Mouse (Mus musculus) midbrain, embryonic 13.5 days (tissue): ENCODE measurements around the gene Zfp978. TPM values are rescaled to one million over a fixed set of nuclear protein-coding genes. Genes with fewer than 3 reads are reported as not detected.
"Not testable (repeated sequence)": the region's sequence is repeated elsewhere in the genome, so short reads cannot be mapped to it uniquely, and the experiment has no call there.

Source experiments
- ATAC-seq: fragments of 200-750 bp; cut with Nextera tagmentation; 2 replicates; pipeline ENCODE4 v1.8.0; 2017; ENCODE audit warnings: mild to moderate bottlenecking, moderate TSS enrichment, moderate library complexity
- H3K27ac ChIP-seq: fragments of 300-500 bp; sonication (generic); 2 replicates; pipeline ENCODE4 v1.5.1; 2015; ENCODE audit warnings: inconsistent platforms, mild to moderate bottlenecking, moderate library complexity
- H3K27me3 ChIP-seq: fragments of 300-500 bp; sonication (generic); 2 replicates; pipeline ENCODE4 v1.6.1; 2015; ENCODE audit warnings: mild to moderate bottlenecking, inconsistent platforms
- H3K36me3 ChIP-seq: fragments of 300-500 bp; sonication (generic); 2 replicates; pipeline ENCODE4 v1.6.1; 2015; ENCODE audit warnings: mild to moderate bottlenecking, inconsistent platforms
- H3K4me1 ChIP-seq: fragments of 300-500 bp; sonication (generic); replicated peaks from 2 replicates; pipeline ENCODE4 v1.6.1; 2015; ENCODE audit warnings: inconsistent platforms
- H3K4me2 ChIP-seq: fragments of 300-500 bp; sonication (generic); replicated peaks from 2 replicates; pipeline ENCODE4 v1.6.1; 2015; ENCODE audit warnings: moderate library complexity, mild to moderate bottlenecking, inconsistent platforms
- H3K4me3 ChIP-seq: fragments of 300-500 bp; sonication (generic); replicated peaks from 2 replicates; pipeline ENCODE4 v1.5.1; 2015; ENCODE audit warnings: mild to moderate bottlenecking, inconsistent platforms
- H3K9ac ChIP-seq: fragments of 300-500 bp; sonication (generic); replicated peaks from 2 replicates; pipeline ENCODE4 v1.6.1; 2015; ENCODE audit warnings: mild to moderate bottlenecking, inconsistent platforms
- H3K9me3 ChIP-seq: fragments of 300-500 bp; sonication (generic); 2 replicates; pipeline ENCODE4 v1.6.1; 2016; ENCODE audit warnings: mild to moderate bottlenecking, inconsistent platforms
- WGBS: fragments of 180-500 bp; shearing (Covaris S2); methylation state at CpG from one replicate; pipeline ENCODE4 v1.1.7; 2015; 5-methylcytosine and 5-hydroxymethylcytosine counted together
- polyA plus RNA-seq: library from polyadenylated mRNA; unstranded; fragments of >200 nt; fragmentation: Nextera tagmentation; extraction: Ambion mirVana; gene quantifications from 2 replicates; pipeline ENCODE4 v1.2.1, GENCODE M21; 2015

Gene Zfp978
- 0.13 TPM in 1 of 2 replicates, not detected in the other for polyA plus RNA-seq

GRCm38 (mm10) chr4:147361003-147361402, at the start of gene Zfp978:
Gene Zfp978, plus strand, starts transcription at chr4:147361303.
- not testable (repeated sequence) for H3K4me2 ChIP-seq, H3K9me3 ChIP-seq, H3K27ac ChIP-seq, ATAC-seq, H3K36me3 ChIP-seq, H3K27me3 ChIP-seq, H3K4me1 ChIP-seq, H3K4me3 ChIP-seq, H3K9ac ChIP-seq
- no CpG with 5 or more reads among the region's 6 CpGs for WGBS

GRCm38 (mm10) chr4:147335036-147335690, 25.9 kb upstream of the Zfp978 start:
- H3K36me3 ChIP-seq, H3K4me2 ChIP-seq, H3K9ac ChIP-seq, H3K4me1 ChIP-seq, H3K27me3 ChIP-seq, H3K4me3 ChIP-seq, H3K27ac ChIP-seq: not testable (repeated sequence)
- ATAC-seq, result peak; percentile 73
- peaks cover 55% of the 10 kb centered on the region for H3K9me3 ChIP-seq
- 95% methylated on average over 2 of the region's 2 CpGs for WGBS

- peaks cover 61% of the 10 kb centered on the region for H3K9me3 ChIP-seq
- WGBS, result 31% methylated on average over 1 of the region's 1 CpGs
- ATAC-seq, result peak; percentile 50
- H3K4me2 ChIP-seq, H3K27ac ChIP-seq, H3K4me1 ChIP-seq, H3K9ac ChIP-seq, H3K27me3 ChIP-seq, H3K4me3 ChIP-seq, H3K36me3 ChIP-seq: not testable (repeated sequence)
These were observed 25.3 kb upstream of the Zfp978 start for GRCm38 (mm10) chr4:147335691-147336367.

- peaks cover 63% of the 10 kb centered on the region for H3K9me3 ChIP-seq
- ATAC-seq, result 0 out of 2 replicates have a peak, but pooled peaks have one; percentile 43
- not testable (repeated sequence) for H3K9ac ChIP-seq, H3K36me3 ChIP-seq, H3K4me2 ChIP-seq, H3K4me3 ChIP-seq, H3K27me3 ChIP-seq, H3K27ac ChIP-seq, H3K4me1 ChIP-seq
- 70% methylated on average over 6 of the region's 6 CpGs for WGBS
These were observed 24.5 kb upstream of the Zfp978 start for GRCm38 (mm10) chr4:147336368-147337195.

GRCm38 (mm10) chr4:147337520-147337919, 23.6 kb upstream of the Zfp978 start:
- H3K9me3 ChIP-seq, result peaks cover 64% of the 10 kb centered on the region
- not testable (repeated sequence) for H3K27ac ChIP-seq, H3K36me3 ChIP-seq, H3K4me2 ChIP-seq, H3K27me3 ChIP-seq, H3K4me3 ChIP-seq, H3K9ac ChIP-seq, ATAC-seq, H3K4me1 ChIP-seq
- 90% methylated on average over 2 of the region's 2 CpGs for WGBS

GRCm38 (mm10) chr4:147338032-147338610, 23.0 kb upstream of the Zfp978 start:
- Histone ChIP-seq H3K4me3 (no peak overlapping the region), H3K4me1 (no peaks in the 10 kb centered on the region), H3K27me3 (no peaks in the 10 kb centered on the region), H3K9ac (no peak overlapping the region), H3K4me2 (no peak overlapping the region), H3K36me3 (no peaks in the 10 kb centered on the region), H3K27ac (no peak overlapping the region), H3K9me3 (peaks cover 68% of the 10 kb centered on the region)
- ATAC-seq, result peak; percentile 60
- WGBS, result 73% methylated on average over 5 of the region's 5 CpGs

- not testable (repeated sequence) for ATAC-seq, H3K27ac ChIP-seq, H3K4me3 ChIP-seq, H3K4me1 ChIP-seq, H3K4me2 ChIP-seq, H3K36me3 ChIP-seq, H3K27me3 ChIP-seq, H3K9ac ChIP-seq
- WGBS, result 82% methylated on average over 3 of the region's 3 CpGs
- H3K9me3 ChIP-seq, result peaks cover 74% of the 10 kb centered on the region
These were observed 22.4 kb upstream of the Zfp978 start for GRCm38 (mm10) chr4:147338706-147339105.

GRCm38 (mm10) chr4:147339601-147340219, 21.4 kb upstream of the Zfp978 start:
- ATAC-seq, H3K27me3 ChIP-seq, H3K4me1 ChIP-seq, H3K4me2 ChIP-seq, H3K27ac ChIP-seq, H3K36me3 ChIP-seq, H3K9ac ChIP-seq, H3K4me3 ChIP-seq: not testable (repeated sequence)
- 71% methylated on average over 7 of the region's 7 CpGs for WGBS
- H3K9me3 ChIP-seq, result peaks cover 74% of the 10 kb centered on the region

GRCm38 (mm10) chr4:147340236-147340635, 20.9 kb upstream of the Zfp978 start:
- not testable (repeated sequence) for H3K9ac ChIP-seq, H3K4me3 ChIP-seq, H3K36me3 ChIP-seq, H3K27ac ChIP-seq, H3K4me2 ChIP-seq, ATAC-seq, H3K27me3 ChIP-seq, H3K4me1 ChIP-seq
- WGBS, result 68% methylated on average over 3 of the region's 3 CpGs
- peaks cover 75% of the 10 kb centered on the region for H3K9me3 ChIP-seq

- 85% methylated on average over 3 of the region's 3 CpGs for WGBS
- not testable (repeated sequence) for ATAC-seq
These were observed 20.2 kb upstream of the Zfp978 start for GRCm38 (mm10) chr4:147340876-147341275.

GRCm38 (mm10) chr4:147343042-147343908, 17.8 kb upstream of the Zfp978 start:
- not testable (repeated sequence) for H3K27me3 ChIP-seq, H3K4me3 ChIP-seq, H3K9ac ChIP-seq, H3K36me3 ChIP-seq, H3K4me2 ChIP-seq, H3K27ac ChIP-seq, H3K4me1 ChIP-seq
- peak; percentile 92 for ATAC-seq
- WGBS, result 73% methylated on average over 6 of the region's 6 CpGs
- H3K9me3 ChIP-seq, result peaks cover 65% of the 10 kb centered on the region

More at GRCm38 (mm10) chr4:147340876-147341275, 20.2 kb upstream of the Zfp978 start:
- not testable (repeated sequence) for H3K27me3 ChIP-seq, H3K4me3 ChIP-seq, H3K9ac ChIP-seq, H3K4me1 ChIP-seq, H3K4me2 ChIP-seq, H3K27ac ChIP-seq, H3K36me3 ChIP-seq
- H3K9me3 ChIP-seq, result peaks cover 71% of the 10 kb centered on the region
